Mouse (Mus musculus): ENCODE data around the gene Nek9. TPM values are rescaled to one million over a fixed set of nuclear protein-coding genes. Genes with fewer than 3 reads are reported as not detected.
A peak's percentile ranks its signal among the peaks of the same experiment; 100 is the strongest.

The Nek9 gene
- total RNA-seq, 2 experiments from 2014 or later, result 32.9 to 34.8 TPM

- no peak overlapping the region for H3K4me3 ChIP-seq
- no peak for TF ChIP-seq CTCF (IDR thresholded peaks at IDR 0.05)
- no peak overlapping the region for H3K27ac ChIP-seq
- intact Hi-C loops (cut with DNase I), result no loop called here
- no peak for DNase-seq (ENCODE audit: extremely low spot score in 1 of 2, low spot score in 2 of 2)
Observed at GRCm38 (mm10) chr12:85298127-85298834, 40.9 kb downstream of the Nek9 start.

- no peak overlapping the region for H3K4me3 ChIP-seq
- H3K27ac ChIP-seq, result no peak overlapping the region
- intact Hi-C loops (cut with DNase I), result no loop called here
- no peak for DNase-seq (ENCODE audit: extremely low spot score in 1 of 2, low spot score in 2 of 2)
- no peak for TF ChIP-seq CTCF (IDR thresholded peaks at IDR 0.05)
Observed at GRCm38 (mm10) chr12:85297345-85297997, 41.7 kb downstream of the Nek9 start.

GRCm38 (mm10) chr12:85296915-85297314 lies 42.2 kb downstream of the Nek9 start:
- Histone ChIP-seq H3K4me3 (no peak overlapping the region), H3K27ac (no peak overlapping the region)
- DNase-seq (ENCODE audit: extremely low spot score in 1 of 2, low spot score in 2 of 2), result no peak
- TF ChIP-seq CTCF (IDR thresholded peaks at IDR 0.05), result no peak
- intact Hi-C loops (cut with DNase I), result no loop called here

GRCm38 (mm10) chr12:85295506-85295905 lies 43.7 kb downstream of the Nek9 start:
- Histone ChIP-seq H3K27ac (no peak overlapping the region), H3K4me3 (no peak overlapping the region)
- DNase-seq (ENCODE audit: extremely low spot score in 1 of 2, low spot score in 2 of 2), result no peak
- intact Hi-C loops (cut with DNase I), result no loop called here
- TF ChIP-seq CTCF (IDR thresholded peaks at IDR 0.05), result no peak

- no peak for DNase-seq (ENCODE audit: extremely low spot score in 1 of 2, low spot score in 2 of 2)
- peak; percentile 26 for TF ChIP-seq CTCF (IDR thresholded peaks at IDR 0.05)
- H3K27ac ChIP-seq, result no peak overlapping the region
- H3K4me3 ChIP-seq, result no peak overlapping the region
- intact Hi-C loops (cut with DNase I), result no loop called here
Observed at GRCm38 (mm10) chr12:85292906-85293305, 46.3 kb downstream of the Nek9 start.

- Histone ChIP-seq H3K27ac (no peak overlapping the region), H3K4me3 (no peak overlapping the region)
- no peak for DNase-seq (ENCODE audit: extremely low spot score in 1 of 2, low spot score in 2 of 2)
- no peak for TF ChIP-seq CTCF (IDR thresholded peaks at IDR 0.05)
- intact Hi-C loops (cut with DNase I), result no loop called here
Observed at GRCm38 (mm10) chr12:85292288-85292687, 46.9 kb downstream of the Nek9 start.

- intact Hi-C loops (cut with DNase I), result no loop called here
- no peak for DNase-seq (ENCODE audit: extremely low spot score in 1 of 2, low spot score in 2 of 2)
- no peak for TF ChIP-seq CTCF (IDR thresholded peaks at IDR 0.05)
- Histone ChIP-seq H3K27ac (no peak overlapping the region), H3K4me3 (no peak overlapping the region)
Observed at GRCm38 (mm10) chr12:85291541-85291940, 47.6 kb downstream of the Nek9 start.

GRCm38 (mm10) chr12:85290633-85291032 lies 48.5 kb downstream of the Nek9 start:
- TF ChIP-seq CTCF (IDR thresholded peaks at IDR 0.05), result no peak
- Histone ChIP-seq H3K27ac (no peak overlapping the region), H3K4me3 (no peak overlapping the region)
- no peak for DNase-seq (ENCODE audit: extremely low spot score in 1 of 2, low spot score in 2 of 2)
- intact Hi-C loops (cut with DNase I), result no loop called here

- no peak overlapping the region; the same call in 1 of the 2 replicates for H3K27ac ChIP-seq
- H3K4me3 ChIP-seq, result peak overlapping the region; percentile 58
- no peak for DNase-seq (ENCODE audit: extremely low spot score in 1 of 2, low spot score in 2 of 2)
- no peak for TF ChIP-seq CTCF (IDR thresholded peaks at IDR 0.05)
- intact Hi-C loops (cut with DNase I), result no loop called here
Observed at GRCm38 (mm10) chr12:85289157-85290000, 49.8 kb downstream of the Nek9 start.

GRCm38 (mm10) chr12:85288486-85289156 lies 50.5 kb downstream of the Nek9 start, which contains the start of gene Zc2hc1c:
Gene Zc2hc1c, plus strand, starts transcription at chr12:85288591.
- peak; percentile 73 to 84 for DNase-seq (ENCODE audit: extremely low spot score in 1 of 2, low spot score in 2 of 2)
- H3K27ac ChIP-seq, result peak within 1 kb of the TSS; percentile 51
- TF ChIP-seq CTCF (IDR thresholded peaks at IDR 0.05), result no peak
- intact Hi-C loops (cut with DNase I), result loop anchor here (1.0 kb wide), 1 partner anchor 8 kb away; no protein-coding TSS in a partner anchor
- peak within 1 kb of the TSS; percentile 58 for H3K4me3 ChIP-seq

DNA sequence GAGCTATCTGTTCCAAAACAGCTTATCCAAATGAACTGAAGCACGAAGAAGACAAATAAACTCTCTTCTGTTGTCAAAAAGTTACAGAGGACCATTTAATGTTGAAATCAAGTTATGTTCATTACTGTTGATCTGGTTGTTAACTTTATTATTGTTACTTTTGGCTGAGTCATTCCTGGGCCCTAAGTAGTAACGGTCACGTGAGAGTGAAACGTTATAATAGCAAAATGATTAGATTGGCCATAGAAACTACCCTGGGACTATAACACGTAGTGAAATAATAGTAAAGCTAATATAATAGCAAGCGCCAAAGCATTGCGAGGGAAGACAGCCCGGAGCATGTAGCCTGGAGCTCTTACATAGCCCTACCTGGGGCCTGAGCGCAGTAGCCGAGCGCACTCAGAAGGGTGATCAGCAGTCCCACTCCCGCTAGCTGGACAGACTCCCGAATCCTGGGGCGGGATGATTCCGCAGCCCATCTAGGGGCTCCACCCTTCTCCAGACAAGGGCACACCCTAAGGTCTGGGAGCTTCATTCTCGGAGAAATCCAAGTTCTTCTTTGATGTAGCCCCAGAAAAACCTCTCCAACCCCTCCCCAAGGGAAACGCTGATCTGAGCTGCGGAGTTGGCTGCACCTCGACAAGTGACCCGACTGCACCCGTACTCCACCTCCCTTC lies 51.2 kb downstream of the Nek9 start, which contains the start of gene Acyp1:
Gene Acyp1 (minus strand): TSS at position 630 of the 677 bp plus-strand sequence.
- intact Hi-C loops (cut with DNase I), result loop anchor here (1.0 kb wide), 1 partner anchor 8 kb away; no protein-coding TSS in a partner anchor

More for the DNA sequence above, 51.2 kb downstream of the Nek9 start, which contains the start of gene Acyp1:
- no peak for TF ChIP-seq CTCF (IDR thresholded peaks at IDR 0.05)
- peak within 1 kb of the TSS; percentile 58 for H3K4me3 ChIP-seq
- no peak for DNase-seq (ENCODE audit: extremely low spot score in 1 of 2, low spot score in 2 of 2)
- H3K27ac ChIP-seq, result peak within 1 kb of the TSS; percentile 51
